Mouse (Mus musculus) testis, adult 2 months (tissue): Measurements from ENCODE around the gene Msh5.

Source experiments
- CTCF ChIP-seq: fragments of 200-500 bp; IDR thresholded peaks from 2 replicates; pipeline ENCODE4 v1.5.1; 2012; ENCODE audit warnings: low read depth, mild to moderate bottlenecking, inconsistent platforms, low read length, moderate library complexity; ENCODE audit not compliant: control insufficient read depth, insufficient read depth, insufficient replicate concordance
- POLR2A ChIP-seq: fragments of 200-500 bp; IDR thresholded peaks from 2 replicates; pipeline ENCODE4 v1.6.1; 2012; ENCODE audit warnings: low read depth, mild to moderate bottlenecking, inconsistent platforms, low read length, moderate library complexity; ENCODE audit not compliant: control insufficient read depth

GRCm38 (mm10) chr17:35055691-35056495, 9.3 kb upstream of the Msh5 start:
- TF ChIP-seq CTCF: no peak
- TF ChIP-seq POLR2A: no peak
